Mouse (Mus musculus) regulatory T cell (primary cell): ENCODE measurements around the gene Atp2a2.
"Not testable (repeated sequence)": the region's sequence is repeated elsewhere in the genome, so short reads cannot be mapped to it uniquely, and the experiment has no call there.

Experiments used
- in situ Hi-C: fragments of 300-600 bp; cut with MboI, MseI; formaldehyde crosslinking; loops from one replicate; pipeline ENCODE4 v1.15.1; 2025; ENCODE audit warnings: high pct_unique_total_duplicates

The Atp2a2 gene

DNA sequence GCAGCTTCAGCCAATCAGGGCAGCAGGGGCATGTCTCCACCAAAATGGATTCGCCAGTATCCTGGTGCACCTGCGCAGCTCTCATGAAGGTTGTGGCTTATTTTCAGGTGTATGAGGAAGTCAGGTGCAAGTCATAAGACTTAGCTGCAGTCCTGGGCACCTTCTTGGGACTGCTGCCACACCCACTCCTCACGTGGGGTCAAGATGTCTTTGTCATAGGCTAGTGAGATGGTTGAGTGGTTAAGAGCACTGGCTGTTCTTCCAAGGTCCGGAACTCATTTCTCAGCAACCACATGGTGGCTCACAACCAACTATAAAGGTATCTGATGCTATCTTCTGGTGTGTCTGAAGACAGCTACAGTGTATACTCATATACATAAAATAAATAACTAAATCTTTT lies 81.3 kb downstream of the Atp2a2 start:
- in situ Hi-C loops: not testable (repeated sequence)

DNA sequence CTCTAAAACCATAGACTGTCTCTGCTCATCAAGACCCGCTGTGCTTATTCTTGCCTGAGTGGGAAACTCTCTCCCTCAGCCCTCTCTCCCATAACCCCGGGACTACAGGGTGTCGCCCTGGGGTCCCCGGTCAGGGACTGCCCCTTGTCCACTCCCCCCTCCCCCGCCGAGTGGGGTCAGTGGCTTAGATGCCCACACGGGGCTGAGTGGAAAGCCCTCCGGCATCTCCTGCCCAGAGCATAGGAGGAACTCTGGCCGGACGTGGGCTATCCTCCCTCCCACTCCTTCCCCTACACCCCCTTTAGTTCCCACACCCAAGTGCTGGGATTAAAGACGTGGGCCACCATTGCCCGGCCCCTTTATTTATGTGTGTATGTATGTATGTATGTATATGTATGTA lies 86.6 kb downstream of the Atp2a2 start:
- in situ Hi-C loops: no loop called here

DNA sequence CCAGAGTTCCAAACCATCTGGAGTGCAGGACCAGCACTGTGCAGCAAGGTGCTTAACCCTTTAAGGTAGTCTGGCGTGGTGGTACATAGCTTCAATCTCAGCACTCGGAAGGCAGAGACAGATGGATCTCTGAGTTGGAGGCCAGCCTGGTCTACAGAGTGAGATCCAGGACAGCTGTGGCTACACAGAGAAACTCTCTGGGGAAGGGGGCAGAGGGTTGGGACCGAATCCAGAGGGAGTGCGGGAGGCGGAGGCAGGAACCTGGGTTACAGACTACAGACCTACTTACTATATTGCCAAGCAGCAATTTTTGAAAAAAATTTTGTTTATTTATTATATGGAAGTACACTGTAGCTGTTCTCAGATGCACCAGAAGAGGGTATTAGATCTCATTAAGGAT lies 87.7 kb downstream of the Atp2a2 start:
- in situ Hi-C loops: no loop called here

DNA sequence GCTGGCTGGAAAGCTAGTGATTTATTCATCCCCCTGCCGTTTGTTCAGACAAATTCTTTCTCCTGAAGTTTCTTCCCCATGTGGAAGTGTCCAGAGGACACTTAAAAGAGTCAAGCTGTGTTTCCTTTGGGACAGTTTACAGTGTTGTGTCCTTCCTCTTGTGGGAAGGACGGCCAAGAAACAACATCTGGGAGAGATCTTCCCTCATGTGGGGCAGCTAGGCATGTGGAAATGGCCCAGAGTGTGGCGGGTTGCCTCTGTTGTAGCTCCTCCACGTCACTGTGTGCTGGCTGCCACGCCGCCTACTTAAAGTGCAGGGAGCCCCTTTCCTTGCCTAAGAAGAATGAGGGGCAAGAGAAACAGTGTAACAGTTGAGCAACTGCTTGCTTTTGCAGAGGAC lies 89.2 kb downstream of the Atp2a2 start:
- in situ Hi-C loops: no loop called here

DNA sequence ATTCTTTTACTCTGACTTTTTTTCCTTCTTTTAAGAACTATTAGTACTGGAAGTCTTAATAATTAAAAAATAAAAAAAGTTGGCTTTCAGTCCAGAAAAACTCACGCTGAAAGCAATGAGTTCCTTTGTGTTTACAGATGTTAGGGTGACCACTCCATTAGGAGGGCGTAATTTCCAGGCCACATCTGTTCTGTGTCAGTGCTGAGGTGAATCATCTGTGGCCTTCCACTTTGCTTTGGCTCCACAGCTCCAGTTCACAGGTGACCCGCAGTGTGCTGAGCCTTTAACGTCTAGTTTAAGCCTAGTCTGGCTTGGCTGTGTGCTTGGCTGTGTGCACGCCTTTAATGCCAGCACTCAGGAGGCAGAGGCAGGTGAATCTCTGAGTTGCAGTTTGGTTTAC lies 90.1 kb downstream of the Atp2a2 start:
- in situ Hi-C loops: no loop called here

DNA sequence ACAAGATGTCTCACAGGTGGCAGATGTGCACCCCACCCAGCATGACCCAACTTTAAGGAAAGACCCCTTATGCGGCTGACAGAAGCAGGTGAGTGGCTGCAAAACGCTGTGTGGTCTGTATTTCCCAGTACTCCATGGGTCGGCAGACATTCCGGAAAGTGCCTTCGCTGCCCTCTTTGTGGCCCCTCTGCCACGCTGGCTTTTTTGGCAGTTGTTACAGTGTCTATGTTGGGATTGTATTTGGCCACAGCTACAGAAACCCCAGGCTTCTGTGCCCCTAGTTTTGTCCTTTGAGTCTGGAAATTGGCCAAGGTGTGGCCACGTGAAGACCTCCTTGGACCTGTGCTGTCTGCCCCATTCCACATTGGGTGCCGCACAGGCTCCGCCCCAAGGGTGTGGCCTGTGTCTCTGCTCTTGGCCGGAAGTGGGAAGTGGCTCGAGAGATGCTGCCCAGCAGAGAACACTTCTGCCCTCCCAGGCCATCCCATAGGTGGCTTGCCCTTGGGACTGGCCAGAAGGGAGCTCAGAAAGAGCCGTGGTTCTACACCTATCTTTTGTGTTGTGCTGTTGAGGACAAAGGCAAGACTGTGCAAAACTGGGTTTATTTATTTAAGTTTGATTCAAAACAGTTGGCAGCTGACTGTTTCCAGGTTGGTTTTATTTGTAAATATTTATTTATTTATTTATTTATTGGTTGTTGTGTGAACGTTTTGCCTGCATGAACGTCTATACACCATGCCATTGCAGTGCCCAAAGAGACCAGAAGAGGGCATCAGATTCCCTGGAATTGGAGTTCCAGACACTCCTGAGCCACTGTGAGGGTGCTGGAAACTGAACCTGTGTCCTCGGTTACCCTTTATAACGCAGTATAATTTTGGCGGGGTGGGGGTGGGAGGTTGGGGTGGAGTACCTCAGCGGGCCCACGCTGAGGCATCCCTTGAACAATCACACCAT lies 92.1 kb downstream of the Atp2a2 start:
- in situ Hi-C loops: no loop called here

DNA sequence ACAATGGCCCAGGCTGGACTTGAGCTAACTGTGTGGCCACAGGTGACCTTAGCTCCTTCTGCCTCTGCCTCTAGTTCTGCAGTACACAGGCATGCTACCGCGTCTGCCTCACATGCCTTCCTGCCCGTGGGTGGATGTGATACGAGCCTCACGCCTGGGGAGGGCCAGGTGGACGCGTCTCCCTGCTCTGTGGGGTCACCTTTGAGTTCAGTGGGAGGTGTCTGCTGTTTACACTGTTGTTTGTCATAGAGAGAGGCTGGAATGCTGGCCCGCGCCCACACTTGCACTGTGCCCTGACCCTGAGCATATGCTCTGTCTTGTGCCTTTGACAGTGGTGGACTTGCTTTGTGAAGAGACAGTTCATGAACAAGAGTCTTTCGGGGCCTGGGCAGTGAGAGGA lies 96.5 kb downstream of the Atp2a2 start:
- in situ Hi-C loops: no loop called here
